Mouse (Mus musculus) lung, postnatal 0 days (tissue): Measurements from ENCODE around the gene Hoxc11.

Experiments
- CTCF ChIP-seq: IDR thresholded peaks from 2 replicates; pipeline ENCODE4 v1.5.1; 2016; ENCODE audit warnings: antibody characterized with exemption, mild to moderate bottlenecking
- EP300 ChIP-seq: IDR thresholded peaks from 2 replicates; pipeline ENCODE4 v1.6.1; 2016; ENCODE audit warnings: antibody characterized with exemption, mild to moderate bottlenecking, control low read depth

GRCm38 (mm10) chr15:102976631-102977422, 22.6 kb downstream of the Hoxc11 start:
- TF ChIP-seq EP300 (no peak), CTCF (no peak)
